Mouse (Mus musculus): ENCODE results near the gene Cyp2d34. TPM values are rescaled to one million over a fixed set of nuclear protein-coding genes. Genes with fewer than 3 reads are reported as not detected.

Gene Cyp2d34
- polyA plus RNA-seq (2012; rRNA removed): 0.17 and 0.46 TPM in 2 replicates

DNA sequence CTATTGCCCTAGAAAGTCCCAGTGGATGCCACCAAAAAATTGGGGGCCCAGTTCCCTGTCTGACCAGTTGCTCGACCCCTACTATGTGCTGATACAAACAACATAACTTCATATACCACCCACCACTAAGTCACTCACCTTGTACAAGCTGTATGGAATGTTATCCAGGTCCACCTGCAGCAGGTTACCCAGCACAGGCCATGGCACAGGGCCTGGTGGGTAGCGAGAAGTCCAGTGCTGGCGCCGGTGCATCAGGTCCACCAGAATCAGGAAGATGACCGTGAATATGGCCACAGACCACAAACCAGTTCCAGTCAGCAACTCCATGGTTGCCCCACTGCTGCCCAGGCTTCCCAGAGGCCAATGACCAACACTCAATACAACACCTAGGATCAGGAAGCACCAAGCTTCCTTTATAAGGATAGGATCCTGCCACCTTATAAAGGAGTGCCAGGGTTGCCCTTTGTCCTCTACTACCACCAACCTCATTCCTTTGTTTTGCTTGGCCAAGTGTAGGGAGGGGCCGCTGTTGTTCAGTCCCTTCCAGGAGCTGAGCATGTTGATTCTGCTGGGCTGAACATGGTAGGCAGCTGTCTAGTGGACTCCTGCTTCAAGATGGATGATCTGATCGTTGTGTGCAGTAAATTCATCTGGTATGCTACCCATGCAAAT is at the start of gene Cyp2d34:
Gene Cyp2d34 (minus strand): TSS at position 416 of the 672 bp plus-strand sequence.
- H3K36me3 ChIP-seq (ENCODE audit: control insufficient read depth, insufficient read depth, low read length): no peaks in the 10 kb centered on the region
- TF ChIP-seq POLR2A (IDR thresholded peaks at IDR 0.05; ENCODE audit: control insufficient read depth, extremely low read depth, insufficient read depth, low read length, poor library complexity): no peak
- no peak for TF ChIP-seq CTCF (IDR thresholded peaks at IDR 0.05; ENCODE audit: borderline replicate concordance, control insufficient read depth, extremely low read depth, insufficient read depth, low read length, poor library complexity)
- H3K4me3 ChIP-seq (ENCODE audit: control insufficient read depth, insufficient read depth, low read length): no peak within 1 kb of the TSS
- no peaks in the 10 kb centered on the region for H3K4me1 ChIP-seq (replicated peaks; ENCODE audit: control insufficient read depth, insufficient read depth, low read length)
- DNase-seq: no peak
- WGBS: 93% methylated on average over 7 of the region's 7 CpGs
- no peaks in the 10 kb centered on the region for H3K27me3 ChIP-seq (ENCODE audit: control insufficient read depth, insufficient read depth, low read length)
- no peak within 1 kb of the TSS for H3K27ac ChIP-seq (ENCODE audit: control insufficient read depth, insufficient read depth, low read length)

DNA sequence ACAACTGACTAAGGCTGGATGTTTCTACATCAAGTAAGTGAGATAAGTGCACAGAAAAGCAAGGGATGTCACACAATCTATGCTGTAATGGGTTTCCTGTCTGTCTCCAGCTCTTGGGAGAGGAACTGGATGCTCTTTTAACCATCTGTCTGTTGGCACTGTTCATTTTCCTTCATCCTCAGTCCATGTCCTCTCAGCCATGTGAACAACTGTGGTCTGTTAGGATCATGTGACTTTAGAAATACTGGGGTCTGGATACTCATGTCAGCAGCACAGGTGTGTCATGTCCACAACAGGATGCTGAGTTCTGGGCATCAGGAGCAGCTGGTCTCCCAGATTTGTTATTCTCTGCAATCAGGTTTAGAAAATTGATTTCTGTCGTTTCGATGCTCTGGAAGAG is 35.6 kb upstream of the Cyp2d34 start:
- 88% methylated on average over 2 of the region's 2 CpGs for WGBS
- no peaks in the 10 kb centered on the region for H3K27me3 ChIP-seq (ENCODE audit: control insufficient read depth, insufficient read depth, low read length)
- DNase-seq: no peak
- no peak overlapping the region for H3K4me3 ChIP-seq (ENCODE audit: control insufficient read depth, insufficient read depth, low read length)
- no peak for TF ChIP-seq CTCF (IDR thresholded peaks at IDR 0.05; ENCODE audit: borderline replicate concordance, control insufficient read depth, extremely low read depth, insufficient read depth, low read length, poor library complexity)
- TF ChIP-seq POLR2A (IDR thresholded peaks at IDR 0.05; ENCODE audit: control insufficient read depth, extremely low read depth, insufficient read depth, low read length, poor library complexity): no peak
- no peak overlapping the region for H3K27ac ChIP-seq (ENCODE audit: control insufficient read depth, insufficient read depth, low read length)
- no peaks in the 10 kb centered on the region for H3K36me3 ChIP-seq (ENCODE audit: control insufficient read depth, insufficient read depth, low read length)
- no peaks in the 10 kb centered on the region for H3K4me1 ChIP-seq (replicated peaks; ENCODE audit: control insufficient read depth, insufficient read depth, low read length)

DNA sequence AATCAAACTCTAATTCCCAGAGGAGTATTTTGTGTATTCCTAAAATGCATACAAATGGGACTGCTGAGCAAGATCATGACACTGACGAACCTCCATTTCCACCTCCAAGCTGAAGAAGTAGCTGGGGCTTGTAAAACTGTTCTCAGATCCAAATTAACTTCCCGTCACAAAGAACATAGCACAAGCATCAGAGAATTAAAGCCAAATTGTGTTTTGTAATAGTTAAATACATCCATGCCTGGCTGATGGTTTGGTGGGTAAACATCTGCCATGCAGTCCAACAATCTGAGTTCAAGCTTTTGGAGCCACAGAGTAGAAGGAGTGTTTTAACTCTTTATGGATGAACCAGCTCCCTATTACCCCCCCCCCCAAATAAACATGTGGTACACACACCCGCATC is 23.6 kb upstream of the Cyp2d34 start:
- no peak for DNase-seq
- Histone ChIP-seq H3K4me3 (ENCODE audit: control insufficient read depth, insufficient read depth, low read length) (no peak overlapping the region), H3K36me3 (ENCODE audit: control insufficient read depth, insufficient read depth, low read length) (no peaks in the 10 kb centered on the region), H3K27ac (ENCODE audit: control insufficient read depth, insufficient read depth, low read length) (no peak overlapping the region), H3K27me3 (ENCODE audit: control insufficient read depth, insufficient read depth, low read length) (no peaks in the 10 kb centered on the region), H3K4me1 (replicated peaks; ENCODE audit: control insufficient read depth, insufficient read depth, low read length) (no peaks in the 10 kb centered on the region)
- 76% methylated on average over 3 of the region's 3 CpGs for WGBS
- no peak for TF ChIP-seq POLR2A (IDR thresholded peaks at IDR 0.05; ENCODE audit: control insufficient read depth, extremely low read depth, insufficient read depth, low read length, poor library complexity)
- TF ChIP-seq CTCF (IDR thresholded peaks at IDR 0.05; ENCODE audit: borderline replicate concordance, control insufficient read depth, extremely low read depth, insufficient read depth, low read length, poor library complexity): no peak

DNA sequence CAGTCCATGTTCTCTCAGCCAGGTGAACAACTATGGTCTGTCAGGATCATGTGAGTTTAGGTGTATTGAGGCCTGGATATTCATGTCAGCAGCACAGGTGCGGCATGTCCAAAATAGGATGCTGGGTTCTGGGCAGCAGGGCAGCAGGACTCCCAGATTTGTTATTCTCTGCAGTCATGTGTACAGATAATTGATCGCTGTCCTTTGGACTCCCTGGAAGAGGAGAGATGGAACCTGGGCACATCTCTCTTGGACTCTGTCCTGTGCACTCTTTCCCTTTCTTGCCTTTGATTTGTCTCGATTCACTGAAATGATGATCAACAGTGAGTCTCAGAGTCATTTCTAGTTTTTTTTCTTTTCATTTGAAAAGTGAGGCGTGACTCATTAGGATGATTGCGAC is 23.0 kb upstream of the Cyp2d34 start:
- WGBS: 95% methylated on average over 5 of the region's 5 CpGs
- H3K27ac ChIP-seq (ENCODE audit: control insufficient read depth, insufficient read depth, low read length): no peak overlapping the region

DNA sequence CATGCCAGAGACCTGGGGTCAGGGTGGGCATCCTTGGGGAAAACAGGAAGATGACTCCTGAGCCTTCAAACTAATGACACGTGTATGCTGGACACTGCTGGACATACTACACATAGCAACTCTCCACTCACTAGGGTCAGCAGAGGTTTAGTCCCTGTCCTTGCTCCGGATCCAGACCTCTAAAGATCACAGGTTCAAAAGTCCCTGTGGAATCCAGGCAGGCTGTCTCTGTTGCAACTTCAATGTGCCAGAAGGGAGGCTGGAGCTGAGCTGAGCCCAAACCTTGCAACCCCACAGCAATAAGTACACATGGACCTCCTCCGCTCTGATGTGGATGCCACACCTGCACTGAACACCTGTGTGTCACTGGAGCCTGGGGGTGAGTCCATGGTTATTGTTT is 22.0 kb upstream of the Cyp2d34 start:
- 89% methylated on average over 3 of the region's 3 CpGs for WGBS
- TF ChIP-seq POLR2A (IDR thresholded peaks at IDR 0.05; ENCODE audit: control insufficient read depth, extremely low read depth, insufficient read depth, low read length, poor library complexity): no peak
- TF ChIP-seq CTCF (IDR thresholded peaks at IDR 0.05; ENCODE audit: borderline replicate concordance, control insufficient read depth, extremely low read depth, insufficient read depth, low read length, poor library complexity): no peak
- Histone ChIP-seq H3K36me3 (ENCODE audit: control insufficient read depth, insufficient read depth, low read length) (no peaks in the 10 kb centered on the region), H3K4me3 (ENCODE audit: control insufficient read depth, insufficient read depth, low read length) (no peak overlapping the region), H3K27ac (ENCODE audit: control insufficient read depth, insufficient read depth, low read length) (no peak overlapping the region), H3K27me3 (ENCODE audit: control insufficient read depth, insufficient read depth, low read length) (no peaks in the 10 kb centered on the region), H3K4me1 (replicated peaks; ENCODE audit: control insufficient read depth, insufficient read depth, low read length) (no peaks in the 10 kb centered on the region)
- DNase-seq: no peak

More for the DNA sequence above, 23.0 kb upstream of the Cyp2d34 start:
- Histone ChIP-seq H3K27me3 (ENCODE audit: control insufficient read depth, insufficient read depth, low read length) (no peaks in the 10 kb centered on the region), H3K36me3 (ENCODE audit: control insufficient read depth, insufficient read depth, low read length) (no peaks in the 10 kb centered on the region), H3K4me3 (ENCODE audit: control insufficient read depth, insufficient read depth, low read length) (no peak overlapping the region), H3K4me1 (replicated peaks; ENCODE audit: control insufficient read depth, insufficient read depth, low read length) (no peaks in the 10 kb centered on the region)
- no peak for TF ChIP-seq CTCF (IDR thresholded peaks at IDR 0.05; ENCODE audit: borderline replicate concordance, control insufficient read depth, extremely low read depth, insufficient read depth, low read length, poor library complexity)
- TF ChIP-seq POLR2A (IDR thresholded peaks at IDR 0.05; ENCODE audit: control insufficient read depth, extremely low read depth, insufficient read depth, low read length, poor library complexity): no peak
- DNase-seq: no peak

DNA sequence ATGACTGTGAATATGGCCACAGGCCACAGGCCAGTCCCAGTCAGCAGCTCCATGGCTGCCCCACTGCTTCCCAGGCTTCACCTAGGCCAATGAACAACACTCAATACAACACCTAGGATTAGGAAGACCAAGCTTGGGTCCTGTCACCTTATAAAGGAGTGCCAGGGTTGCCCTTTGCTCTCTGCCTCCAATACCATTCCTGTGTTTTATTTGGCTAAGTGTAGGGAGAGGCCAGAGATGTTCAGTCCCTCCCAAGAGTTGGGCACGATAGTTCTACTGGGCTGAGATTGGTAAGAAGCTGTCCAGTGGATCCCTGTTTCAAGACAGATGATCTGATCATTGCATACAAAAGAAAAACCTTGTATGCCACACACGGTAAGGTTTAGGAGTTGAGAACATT is 21.2 kb upstream of the Cyp2d34 start:
- Histone ChIP-seq H3K27me3 (ENCODE audit: control insufficient read depth, insufficient read depth, low read length) (no peaks in the 10 kb centered on the region), H3K36me3 (ENCODE audit: control insufficient read depth, insufficient read depth, low read length) (no peaks in the 10 kb centered on the region), H3K4me3 (ENCODE audit: control insufficient read depth, insufficient read depth, low read length) (no peak overlapping the region), H3K27ac (ENCODE audit: control insufficient read depth, insufficient read depth, low read length) (no peak overlapping the region), H3K4me1 (replicated peaks; ENCODE audit: control insufficient read depth, insufficient read depth, low read length) (no peaks in the 10 kb centered on the region)
- 78% methylated on average over 2 of the region's 2 CpGs for WGBS
- TF ChIP-seq POLR2A (IDR thresholded peaks at IDR 0.05; ENCODE audit: control insufficient read depth, extremely low read depth, insufficient read depth, low read length, poor library complexity) (no peak), CTCF (IDR thresholded peaks at IDR 0.05; ENCODE audit: borderline replicate concordance, control insufficient read depth, extremely low read depth, insufficient read depth, low read length, poor library complexity) (no peak)
- no peak for DNase-seq

DNA sequence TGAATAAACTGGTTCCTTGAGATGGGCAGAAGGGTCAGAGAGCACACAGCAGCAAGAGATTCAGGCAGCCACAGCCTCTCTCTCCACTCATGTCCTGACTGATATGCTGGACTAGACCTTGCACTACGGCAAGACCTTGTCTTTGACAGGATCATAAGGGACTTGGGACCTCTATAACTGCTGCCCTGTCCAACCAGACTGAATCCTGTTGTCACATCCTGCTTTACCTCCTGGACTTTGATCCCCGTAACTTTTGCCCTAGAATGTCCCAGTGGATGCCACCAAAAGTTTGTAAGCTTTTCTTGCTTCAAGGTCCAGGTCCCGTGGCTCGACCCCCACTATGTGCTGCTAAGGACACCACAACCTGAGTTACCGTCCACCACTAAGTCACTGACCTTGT is 20.6 kb upstream of the Cyp2d34 start:
- no peak for DNase-seq
- Histone ChIP-seq H3K27me3 (ENCODE audit: control insufficient read depth, insufficient read depth, low read length) (no peaks in the 10 kb centered on the region), H3K27ac (ENCODE audit: control insufficient read depth, insufficient read depth, low read length) (no peak overlapping the region), H3K4me1 (replicated peaks; ENCODE audit: control insufficient read depth, insufficient read depth, low read length) (no peaks in the 10 kb centered on the region), H3K36me3 (ENCODE audit: control insufficient read depth, insufficient read depth, low read length) (no peaks in the 10 kb centered on the region), H3K4me3 (ENCODE audit: control insufficient read depth, insufficient read depth, low read length) (no peak overlapping the region)
- 94% methylated on average over 5 of the region's 5 CpGs for WGBS
- TF ChIP-seq CTCF (IDR thresholded peaks at IDR 0.05; ENCODE audit: borderline replicate concordance, control insufficient read depth, extremely low read depth, insufficient read depth, low read length, poor library complexity): no peak

Measured in thymus, adult 2 months (tissue).